9 mouse cellular contexts compared by ENCODE assay signal in genomic region chr1:167414846-167415245, GRCm38 (mm10). TPM values are rescaled to one million over a fixed set of nuclear protein-coding genes. Genes with fewer than 3 reads are reported as not detected.
DNase-seq lines count a peak whose midpoint lies in the region; TF ChIP-seq lines count a peak whose summit lies in the region.
"Had no signal": no experiment of that assay in that cellular context is flagged by ENCODE, and none has a peak within 500 bp of the region (broad histone marks: within the 10 kb centered on the region; RNA-seq: fewer than 3 reads in every experiment).

No protein-coding gene starts in this region.

- peak; percentile 99 for TF ChIP-seq CTCF in E14TG2a.4 (conservative IDR thresholded peaks at IDR 0.05; ENCODE audit: low read length)
- TF ChIP-seq CTCF in cortical plate, adult 2 months (IDR thresholded peaks at IDR 0.05; ENCODE audit: extremely low read depth, insufficient read depth, low read length) = peak; percentile 99
- peak; percentile 82 for TF ChIP-seq CTCF in lung, adult 2 months (IDR thresholded peaks at IDR 0.05; ENCODE audit: insufficient read depth, low read length)

- no peak overlapping the region for H3K4me3 ChIP-seq in E14TG2a.4 (replicated peaks; ENCODE audit: low read length)
- no peak overlapping the region for H3K4me3 ChIP-seq in cortical plate, adult 2 months (ENCODE audit: insufficient read depth, low read length)
- no peak overlapping the region for H3K4me3 ChIP-seq in lung, adult 2 months (replicated peaks; ENCODE audit: extremely low read depth, low read depth, low read length)
- H3K4me3 ChIP-seq: limb, embryonic 15.5 days had no signal

- peaks cover 5% of the 10 kb centered on the region for H3K27me3 ChIP-seq in E14TG2a.4 (ENCODE audit: insufficient read depth, low read length)

- 2% methylated on average over 7 of the region's 7 CpGs for WGBS in lung, adult 2 months

- no peaks in the 10 kb centered on the region for H3K36me3 ChIP-seq in E14TG2a.4 (ENCODE audit: insufficient read depth, low read length)
- H3K36me3 ChIP-seq: limb, embryonic 15.5 days had no signal

- intact Hi-C loops in gastrocnemius, postnatal 14 days (cut with DNase I; ENCODE audit: low total_unique reads) = loop anchor here (2.0 kb wide), 1 partner anchor 220 kb away; no protein-coding TSS in a partner anchor

- no peak for TF ChIP-seq POLR2A in cortical plate, adult 2 months (IDR thresholded peaks at IDR 0.05; ENCODE audit: extremely low read depth, insufficient read depth, low read length)
- TF ChIP-seq POLR2A in lung, adult 2 months (IDR thresholded peaks at IDR 0.05; ENCODE audit: borderline replicate concordance, extremely low read depth, low read depth, low read length) = no peak

- no peak overlapping the region for H3K27ac ChIP-seq in cortical plate, adult 2 months (ENCODE audit: insufficient read depth, low read length)
- H3K27ac ChIP-seq: limb, embryonic 15.5 days had no signal

- H3K4me1 ChIP-seq in E14TG2a.4 (replicated peaks; ENCODE audit: low read depth, low read length) = no peaks in the 10 kb centered on the region
- H3K4me1 ChIP-seq in cortical plate, adult 2 months (ENCODE audit: control insufficient read depth, insufficient read depth, low read length) = no peaks in the 10 kb centered on the region
- no peaks in the 10 kb centered on the region for H3K4me1 ChIP-seq in lung, adult 2 months (ENCODE audit: control insufficient read depth, insufficient read depth, low read length)
- H3K4me1 ChIP-seq: limb, embryonic 15.5 days had no signal

- peak; percentile 58 to 70 for DNase-seq in adrenal gland, adult 18-20 months (ENCODE audit: low spot score in 2 of 2)
- peak; percentile 70 for DNase-seq in gastrocnemius, postnatal 14 days
- peak; percentile 73 to 85 for DNase-seq in kidney, postnatal 36 days
- DNase-seq in lung, adult 2 months = peak; percentile 65
- peak; percentile 86 for DNase-seq in retina, postnatal 1 day
- peak; percentile 36 for DNase-seq in urinary bladder, adult 2 months (ENCODE audit: low spot score)

- no peaks in the 10 kb centered on the region for H3K9me3 ChIP-seq in E14TG2a.4 (ENCODE audit: low read length)
- H3K9me3 ChIP-seq: limb, embryonic 15.5 days had no signal

RNA-seq across cellular contexts. Expression of gene Mgst3, which starts 21.2 kb away (rescaled TPM):
- total RNA-seq in adrenal gland, adult 18-20 months (2021) = 10 to 100 TPM; 71.3 to 93.4 TPM
- 209 and 231 TPM in 2 replicates for polyA plus RNA-seq in cortical plate, adult 2 months (2012; rRNA removed)
- total RNA-seq in gastrocnemius, postnatal 14 days (2021) = 10 to 100 TPM; 32.1 to 43.9 TPM
- 132 and 150 TPM in 2 replicates for polyA plus RNA-seq in lung, adult 2 months (2012; rRNA removed)
- 265 and 300 TPM in 2 replicates for polyA plus RNA-seq in urinary bladder, adult 2 months (2012; rRNA removed)

RNA-seq across cellular contexts. Expression of gene Lrrc52, which starts 51.7 kb away (rescaled TPM):
- 1 to 10 TPM in 1 of 2 experiments, not detected in 1; 1.2 TPM for total RNA-seq in adrenal gland, adult 18-20 months (2021)
- polyA plus RNA-seq in cortical plate, adult 2 months (2012; rRNA removed) = not detected in 2 replicates
- under 1 TPM in 1 of 2 experiments, not detected in 1; 0.73 TPM for total RNA-seq in gastrocnemius, postnatal 14 days (2021)
- 0.66 and 0.80 TPM in 2 replicates for polyA plus RNA-seq in lung, adult 2 months (2012; rRNA removed)
- polyA plus RNA-seq in urinary bladder, adult 2 months (2012; rRNA removed) = 0.18 TPM in 1 of 2 replicates, not detected in the other

Comparison
In these comparisons a context has a peak if more than half of its experiments do, and no peak if none do; other contexts are left out.
1. DNase-seq: peak in every context shown above with its lines; median percentile 86 in retina, postnatal 1 day; 79 in kidney, postnatal 36 days; 70 in gastrocnemius, postnatal 14 days; 65 in lung, adult 2 months; 64 in adrenal gland, adult 18-20 months; 36 in urinary bladder, adult 2 months.